ENCODE assay signal across 17 mouse cellular contexts in genomic region chr9:64742453-64742852, GRCm38 (mm10).
"Had no signal": no experiment of that assay in that cellular context is flagged by ENCODE, and none has a peak within 500 bp of the region (broad histone marks: within the 10 kb centered on the region; RNA-seq: fewer than 3 reads in every experiment).

No protein-coding gene starts in this region.

- H3K4me1 ChIP-seq: lung, embryonic 15.5 days; midbrain, embryonic 12.5 days; midbrain, embryonic 15.5 days; neural tube, embryonic 12.5 days had no signal

- H3K27ac ChIP-seq: liver, embryonic 13.5 days; liver, embryonic 15.5 days; lung, embryonic 15.5 days; macrophage; midbrain, embryonic 12.5 days; midbrain, embryonic 15.5 days; neural tube, embryonic 12.5 days had no signal

- H3K4me3 ChIP-seq: liver, embryonic 13.5 days; liver, embryonic 15.5 days; lung, embryonic 15.5 days; megakaryocyte, embryonic 14.5 days; midbrain, embryonic 12.5 days; midbrain, embryonic 15.5 days; neural tube, embryonic 12.5 days had no signal

- H3K27me3 ChIP-seq: liver, embryonic 13.5 days; liver, embryonic 15.5 days; lung, embryonic 15.5 days; megakaryocyte, embryonic 14.5 days; midbrain, embryonic 12.5 days; midbrain, embryonic 15.5 days; neural tube, embryonic 12.5 days had no signal

- ATAC-seq: liver, postnatal 0 days; lung, postnatal 0 days; midbrain, embryonic 15.5 days had no signal

- H3K9me3 ChIP-seq: liver, embryonic 13.5 days; liver, embryonic 15.5 days; lung, embryonic 15.5 days; megakaryocyte, embryonic 14.5 days; midbrain, embryonic 12.5 days; midbrain, embryonic 15.5 days; neural tube, embryonic 12.5 days had no signal

- H3K9ac ChIP-seq: liver, embryonic 13.5 days; liver, embryonic 15.5 days; liver, postnatal 0 days; lung, embryonic 15.5 days; midbrain, embryonic 12.5 days; midbrain, embryonic 15.5 days; neural tube, embryonic 12.5 days had no signal

- H3K36me3 ChIP-seq: liver, embryonic 13.5 days; liver, embryonic 15.5 days; lung, embryonic 15.5 days; midbrain, embryonic 12.5 days; midbrain, embryonic 15.5 days; neural tube, embryonic 12.5 days had no signal

- H3K4me2 ChIP-seq: liver, embryonic 13.5 days; liver, embryonic 15.5 days; lung, embryonic 15.5 days; midbrain, embryonic 12.5 days; midbrain, embryonic 15.5 days; neural tube, embryonic 12.5 days had no signal

- DNase-seq: liver, embryonic 13.5 days; liver, postnatal 0 days; lung, adult 2 months; lung, postnatal 14 days; lung, postnatal 36 days; right cerebral cortex, postnatal 14 days; thymus, adult 18-20 months; thymus, postnatal 14 days; thymus, postnatal 36 days had no signal
